Mouse (Mus musculus): ENCODE results near the gene Osbpl11. TPM values are rescaled to one million over a fixed set of nuclear protein-coding genes. Genes with fewer than 3 reads are reported as not detected.
"Not testable (repeated sequence)": the region's sequence is repeated elsewhere in the genome, so short reads cannot be mapped to it uniquely, and the experiment has no call there.

Gene Osbpl11
- polyA plus RNA-seq (2012; rRNA removed): 9.7 and 10.8 TPM in 2 replicates

DNA sequence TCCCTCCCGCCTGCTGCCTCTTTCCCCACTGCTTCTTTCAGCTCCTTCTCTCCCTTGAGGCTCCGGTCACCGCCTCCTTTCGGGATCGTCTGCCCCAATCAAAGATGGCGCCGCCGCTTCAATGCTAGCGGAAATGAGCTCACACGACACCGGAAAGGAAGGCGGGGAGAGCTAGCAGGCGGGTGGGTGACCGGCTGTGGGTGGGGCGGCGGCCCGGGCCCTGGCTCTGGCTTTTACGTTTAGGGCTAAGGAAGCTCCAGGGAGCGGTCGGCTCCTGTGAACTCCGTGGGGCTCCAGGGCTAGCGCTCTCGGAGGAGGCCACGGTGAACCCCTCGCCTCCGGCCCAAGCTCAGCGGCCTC is at the start of gene Osbpl11:
Gene Osbpl11 (plus strand): TSS at position 171 of the 360 bp plus-strand sequence.
- peak; percentile 93 for TF ChIP-seq POLR2A (IDR thresholded peaks at IDR 0.05; ENCODE audit: control insufficient read depth, low read depth, low read length)
- TF ChIP-seq CTCF (IDR thresholded peaks at IDR 0.05; ENCODE audit: control insufficient read depth, insufficient read depth, insufficient replicate concordance, low read depth, low read length): no peak
- peak within 1 kb of the TSS; percentile 92 for H3K27ac ChIP-seq (ENCODE audit: control insufficient read depth, insufficient read depth, low read depth, low read length)
- no peaks in the 10 kb centered on the region for H3K27me3 ChIP-seq (ENCODE audit: control insufficient read depth, insufficient read depth, low read length)

DNA sequence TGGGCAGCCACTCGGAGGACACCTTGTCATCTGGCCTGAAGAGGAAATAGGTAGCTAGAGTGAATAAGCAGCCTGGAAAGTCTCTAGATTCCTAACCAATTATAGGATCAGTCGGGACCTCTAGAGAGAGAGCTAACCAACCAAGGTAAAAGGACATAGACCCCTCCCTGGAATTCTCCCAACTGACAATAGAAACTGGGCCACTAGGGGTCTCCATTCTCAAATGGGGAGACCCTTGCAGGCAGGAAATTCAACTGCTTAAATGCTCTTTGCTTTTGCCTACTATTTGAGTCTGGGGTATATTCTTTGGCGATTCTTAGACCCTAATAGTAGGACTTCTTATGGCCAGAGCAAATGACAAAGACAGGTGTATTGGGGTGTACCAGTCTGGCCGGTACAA is 49.7 kb upstream of the Osbpl11 start:
- no peaks in the 10 kb centered on the region for H3K4me1 ChIP-seq (ENCODE audit: control insufficient read depth, insufficient read depth, low read length)
- H3K36me3 ChIP-seq (ENCODE audit: control insufficient read depth, insufficient read depth, low read length): no peaks in the 10 kb centered on the region
- no peak for TF ChIP-seq CTCF (IDR thresholded peaks at IDR 0.05; ENCODE audit: control insufficient read depth, insufficient read depth, insufficient replicate concordance, low read depth, low read length)
- TF ChIP-seq POLR2A (IDR thresholded peaks at IDR 0.05; ENCODE audit: control insufficient read depth, low read depth, low read length): no peak

More for the DNA sequence above, at the start of gene Osbpl11:
- peak within 1 kb of the TSS; percentile 94 for H3K4me3 ChIP-seq (ENCODE audit: control insufficient read depth, low read depth, low read length)
- H3K36me3 ChIP-seq (ENCODE audit: control insufficient read depth, insufficient read depth, low read length): no peaks in the 10 kb centered on the region
- peaks cover 5% of the 10 kb centered on the region for H3K4me1 ChIP-seq (ENCODE audit: control insufficient read depth, insufficient read depth, low read length)

DNA sequence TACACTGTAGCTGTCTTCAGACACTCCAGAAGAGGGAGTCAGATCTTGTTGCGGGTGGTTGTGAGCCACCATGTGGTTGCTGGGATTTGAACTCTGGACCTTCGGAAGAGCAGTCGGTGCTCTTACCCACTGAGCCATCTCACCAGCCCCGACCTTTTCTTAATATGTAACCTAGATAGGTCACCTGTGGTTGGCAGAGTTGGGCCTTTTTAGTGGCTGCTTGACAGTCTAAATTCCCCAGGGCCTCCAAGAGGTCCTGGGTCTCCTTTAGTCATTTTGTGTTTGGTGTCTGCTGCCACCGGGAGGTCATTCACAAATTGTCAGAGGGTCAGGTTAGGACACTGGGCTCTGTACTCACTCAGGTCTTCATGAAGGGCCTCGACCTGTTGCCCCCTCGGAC is 45.8 kb upstream of the Osbpl11 start:
- H3K4me1 ChIP-seq (ENCODE audit: control insufficient read depth, insufficient read depth, low read length); H3K27me3 ChIP-seq (ENCODE audit: control insufficient read depth, insufficient read depth, low read length); H3K27ac ChIP-seq (ENCODE audit: control insufficient read depth, insufficient read depth, low read depth, low read length); H3K36me3 ChIP-seq (ENCODE audit: control insufficient read depth, insufficient read depth, low read length); H3K4me3 ChIP-seq (ENCODE audit: control insufficient read depth, low read depth, low read length): not testable (repeated sequence)

More for the DNA sequence above, 49.7 kb upstream of the Osbpl11 start:
- Histone ChIP-seq H3K27me3 (ENCODE audit: control insufficient read depth, insufficient read depth, low read length) (no peaks in the 10 kb centered on the region), H3K27ac (ENCODE audit: control insufficient read depth, insufficient read depth, low read depth, low read length) (no peak overlapping the region), H3K4me3 (ENCODE audit: control insufficient read depth, low read depth, low read length) (no peak overlapping the region)

DNA sequence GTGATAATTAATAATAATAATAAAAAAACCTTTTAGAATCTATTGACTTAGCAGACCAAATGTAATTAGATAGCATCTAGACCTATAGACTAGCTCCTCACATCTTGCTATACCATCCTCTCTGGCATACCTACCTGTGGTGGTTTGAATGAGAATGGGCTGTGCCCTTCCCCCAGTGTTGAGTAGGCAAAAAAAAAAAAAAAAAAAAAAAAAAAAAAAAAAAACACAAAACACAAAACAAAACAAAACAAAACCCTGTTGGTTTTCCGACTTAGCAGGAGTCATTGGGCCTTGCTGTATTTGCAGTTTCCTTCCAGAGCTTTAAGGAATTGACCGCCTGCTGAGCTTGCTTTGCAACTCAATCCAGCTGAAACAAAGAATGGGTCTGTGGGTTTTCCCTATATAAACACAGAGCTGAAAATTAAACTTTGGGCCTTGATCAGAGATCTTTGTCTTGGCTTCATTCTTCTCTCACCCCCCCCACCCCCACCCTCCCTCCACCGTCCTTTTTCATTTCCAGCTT is 43.1 kb upstream of the Osbpl11 start:
- Histone ChIP-seq H3K4me1 (ENCODE audit: control insufficient read depth, insufficient read depth, low read length) (no peaks in the 10 kb centered on the region), H3K36me3 (ENCODE audit: control insufficient read depth, insufficient read depth, low read length) (no peaks in the 10 kb centered on the region), H3K27me3 (ENCODE audit: control insufficient read depth, insufficient read depth, low read length) (no peaks in the 10 kb centered on the region), H3K4me3 (ENCODE audit: control insufficient read depth, low read depth, low read length) (no peak overlapping the region), H3K27ac (ENCODE audit: control insufficient read depth, insufficient read depth, low read depth, low read length) (no peak overlapping the region)
- no peak for TF ChIP-seq POLR2A (IDR thresholded peaks at IDR 0.05; ENCODE audit: control insufficient read depth, low read depth, low read length)
- no peak for TF ChIP-seq CTCF (IDR thresholded peaks at IDR 0.05; ENCODE audit: control insufficient read depth, insufficient read depth, insufficient replicate concordance, low read depth, low read length)

DNA sequence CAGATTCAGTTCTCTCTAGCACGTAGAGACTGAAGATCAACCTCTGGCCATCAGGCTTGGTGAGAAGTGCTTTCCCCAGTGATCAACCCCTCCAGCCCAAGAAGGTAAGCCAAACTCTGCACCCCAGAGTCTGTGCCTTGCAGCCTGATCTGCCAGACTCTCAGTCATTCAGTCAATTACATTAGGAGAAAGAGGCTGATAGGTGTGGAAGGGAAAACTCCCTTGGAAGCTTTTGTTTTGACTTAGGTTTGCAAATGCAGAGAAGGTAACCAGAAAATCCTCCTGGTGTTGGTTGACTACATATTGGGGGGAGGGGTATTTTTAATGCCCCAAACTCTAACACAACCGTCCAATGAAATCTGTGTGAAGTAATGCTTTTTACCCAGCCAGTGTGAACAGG is 41.4 kb upstream of the Osbpl11 start:
- Histone ChIP-seq H3K4me1 (ENCODE audit: control insufficient read depth, insufficient read depth, low read length) (no peaks in the 10 kb centered on the region), H3K36me3 (ENCODE audit: control insufficient read depth, insufficient read depth, low read length) (no peaks in the 10 kb centered on the region), H3K27ac (ENCODE audit: control insufficient read depth, insufficient read depth, low read depth, low read length) (no peak overlapping the region), H3K27me3 (ENCODE audit: control insufficient read depth, insufficient read depth, low read length) (no peaks in the 10 kb centered on the region), H3K4me3 (ENCODE audit: control insufficient read depth, low read depth, low read length) (no peak overlapping the region)
- no peak for TF ChIP-seq CTCF (IDR thresholded peaks at IDR 0.05; ENCODE audit: control insufficient read depth, insufficient read depth, insufficient replicate concordance, low read depth, low read length)
- no peak for TF ChIP-seq POLR2A (IDR thresholded peaks at IDR 0.05; ENCODE audit: control insufficient read depth, low read depth, low read length)

DNA sequence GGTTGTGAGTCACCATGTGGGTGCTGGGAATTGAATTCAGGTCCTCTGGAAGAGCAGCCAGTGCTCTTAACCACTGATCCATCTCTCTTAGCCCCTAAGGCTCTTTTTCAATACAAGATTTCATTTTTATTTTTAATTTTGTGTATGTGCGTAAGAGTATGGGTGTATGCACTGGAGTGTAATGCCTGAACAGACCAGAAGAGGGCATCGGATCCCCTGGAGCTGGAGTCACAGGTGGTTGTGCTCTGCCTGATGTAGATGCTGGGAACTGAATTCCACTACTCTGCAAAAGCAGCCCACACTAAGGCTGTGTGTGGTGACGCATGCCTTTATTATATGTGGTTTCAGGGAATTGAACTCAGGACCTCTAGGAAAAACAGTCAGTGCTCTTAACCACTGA is 38.7 kb upstream of the Osbpl11 start:
- H3K27me3 ChIP-seq (ENCODE audit: control insufficient read depth, insufficient read depth, low read length): no peaks in the 10 kb centered on the region
- no peak overlapping the region for H3K27ac ChIP-seq (ENCODE audit: control insufficient read depth, insufficient read depth, low read depth, low read length)
- no peaks in the 10 kb centered on the region for H3K4me1 ChIP-seq (ENCODE audit: control insufficient read depth, insufficient read depth, low read length)
- no peak overlapping the region for H3K4me3 ChIP-seq (ENCODE audit: control insufficient read depth, low read depth, low read length)
- peak; percentile 53; the same call in 1 of the 2 replicates for TF ChIP-seq CTCF (IDR thresholded peaks at IDR 0.05; ENCODE audit: control insufficient read depth, insufficient read depth, insufficient replicate concordance, low read depth, low read length)
- no peak for TF ChIP-seq POLR2A (IDR thresholded peaks at IDR 0.05; ENCODE audit: control insufficient read depth, low read depth, low read length)
- H3K36me3 ChIP-seq (ENCODE audit: control insufficient read depth, insufficient read depth, low read length): no peaks in the 10 kb centered on the region

DNA sequence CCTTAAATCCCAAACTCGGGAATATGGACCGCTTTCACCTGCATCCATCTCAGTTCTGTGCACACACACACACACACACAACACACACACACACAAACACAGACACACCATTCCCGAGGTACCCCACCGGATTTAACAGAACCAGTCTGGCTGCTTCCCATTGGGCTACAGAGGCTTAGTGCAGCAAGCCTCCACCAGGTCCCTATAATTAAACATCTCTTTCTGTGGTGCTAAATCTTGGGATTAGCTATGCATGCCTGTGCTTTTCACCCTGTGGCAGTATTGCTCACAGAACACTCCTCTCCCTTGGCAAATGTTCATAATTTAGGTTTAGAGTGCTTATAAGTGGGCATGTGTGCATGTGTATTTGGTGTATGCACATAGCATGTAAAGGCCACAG is 36.7 kb upstream of the Osbpl11 start:
- no peak for TF ChIP-seq CTCF (IDR thresholded peaks at IDR 0.05; ENCODE audit: control insufficient read depth, insufficient read depth, insufficient replicate concordance, low read depth, low read length)
- no peak for TF ChIP-seq POLR2A (IDR thresholded peaks at IDR 0.05; ENCODE audit: control insufficient read depth, low read depth, low read length)
- Histone ChIP-seq H3K4me3 (ENCODE audit: control insufficient read depth, low read depth, low read length) (no peak overlapping the region), H3K27me3 (ENCODE audit: control insufficient read depth, insufficient read depth, low read length) (no peaks in the 10 kb centered on the region), H3K4me1 (ENCODE audit: control insufficient read depth, insufficient read depth, low read length) (no peaks in the 10 kb centered on the region), H3K36me3 (ENCODE audit: control insufficient read depth, insufficient read depth, low read length) (no peaks in the 10 kb centered on the region), H3K27ac (ENCODE audit: control insufficient read depth, insufficient read depth, low read depth, low read length) (no peak overlapping the region)

DNA sequence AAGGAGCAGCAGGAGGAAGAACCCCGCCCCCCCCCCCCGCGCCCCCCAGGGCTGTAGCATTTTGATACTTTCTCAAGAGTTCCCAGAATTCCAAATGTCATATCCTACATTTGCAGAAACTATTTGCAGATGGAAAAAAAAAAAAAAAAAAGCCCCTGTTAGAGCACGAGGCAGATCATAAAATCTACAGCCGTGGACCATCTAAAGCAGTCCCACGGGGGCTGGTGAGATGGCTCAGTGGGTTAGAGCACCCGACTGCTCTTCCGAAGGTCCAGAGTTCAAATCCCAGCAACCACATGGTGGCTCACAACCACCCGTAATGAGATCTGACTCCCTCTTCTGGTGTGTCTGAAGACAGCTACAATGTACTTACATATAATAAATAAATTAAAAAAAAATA is 34.0 kb upstream of the Osbpl11 start:
- not testable (repeated sequence) for H3K27me3 ChIP-seq (ENCODE audit: control insufficient read depth, insufficient read depth, low read length); H3K4me3 ChIP-seq (ENCODE audit: control insufficient read depth, low read depth, low read length); H3K27ac ChIP-seq (ENCODE audit: control insufficient read depth, insufficient read depth, low read depth, low read length); H3K36me3 ChIP-seq (ENCODE audit: control insufficient read depth, insufficient read depth, low read length); H3K4me1 ChIP-seq (ENCODE audit: control insufficient read depth, insufficient read depth, low read length)
